Mouse (Mus musculus) erythroblast, embryonic 14.5 days (primary cell): ENCODE measurements around the gene Usb1.

Experiments used
- GATA1 ChIP-seq: IDR thresholded peaks from 2 replicates; pipeline ENCODE4 v1.6.1; 2012; ENCODE audit warnings: low read length, inconsistent platforms, mixed read lengths
- TAL1 ChIP-seq: IDR thresholded peaks from 3 replicates; pipeline ENCODE4 v1.6.1; 2012; ENCODE audit warnings: low read length, inconsistent platforms, mixed read lengths

GRCm38 (mm10) chr8:95384501-95384900, 52.4 kb downstream of the Usb1 start:
- TF ChIP-seq GATA1 (no peak), TAL1 (no peak)
